ENCODE assay signal across 16 mouse cellular contexts in genomic region chr13:23898242-23898641, GRCm38 (mm10). TPM values are rescaled to one million over a fixed set of nuclear protein-coding genes. Genes with fewer than 3 reads are reported as not detected.
DNase-seq lines count a peak whose midpoint lies in the region; ATAC-seq lines count a peak whose summit lies in the region.
"Had no signal": no experiment of that assay in that cellular context is flagged by ENCODE, and none has a peak within 500 bp of the region (broad histone marks: within the 10 kb centered on the region; RNA-seq: fewer than 3 reads in every experiment).

No protein-coding gene starts in this region.

- DNase-seq in heart, adult 11 months, result peak; percentile 88
- no peak for DNase-seq in heart, postnatal 4 days
- peak; percentile 26 to 37 for DNase-seq in spleen, postnatal 36 days (ENCODE audit: low spot score in 2 of 2)
- DNase-seq in spleen, postnatal 14 days (ENCODE audit: low spot score in 2 of 2), result no peak
- DNase-seq in right cerebral cortex, postnatal 36 days (ENCODE audit: low spot score in 2 of 2), result no peak
- no peak for DNase-seq in frontal cortex, postnatal 14 days (ENCODE audit: low spot score in 2 of 2)
- no peak for DNase-seq in urinary bladder, postnatal 36 days (ENCODE audit: low spot score in 2 of 2)
- DNase-seq: adrenal gland, postnatal 25 days; cerebellum, postnatal 25 days; forebrain, postnatal 0 days; right cerebral cortex, postnatal 14 days had no signal

- ATAC-seq in megakaryocyte progenitor cell, adult 5-6 weeks (replicated peaks; ENCODE audit: poor library complexity), result peak; percentile 60
- ATAC-seq: forebrain, postnatal 0 days; liver, embryonic 12.5 days had no signal

RNA-seq across cellular contexts. Expression of gene Slc17a4, which starts 16.6 kb away (rescaled TPM):
- not detected for total RNA-seq in heart, postnatal 4 days (2021)
- not detected in 2 replicates for total RNA-seq in megakaryocyte progenitor cell, adult 5-6 weeks (2015)
- total RNA-seq in megakaryocyte progenitor cell, adult 5-6 weeks (2017), result 0.33 TPM in 1 of 2 replicates, not detected in the other
- total RNA-seq: ES-E14; forebrain, postnatal 0 days; layer of hippocampus, adult 8-10 months; left cerebral cortex, postnatal 14 days had no signal

RNA-seq across cellular contexts. Expression of gene Slc17a1, which starts 30.7 kb away (rescaled TPM):
- not detected for total RNA-seq in heart, postnatal 4 days (2021)
- not detected in 2 replicates for total RNA-seq in megakaryocyte progenitor cell, adult 5-6 weeks (2015)
- not detected in 2 replicates for total RNA-seq in megakaryocyte progenitor cell, adult 5-6 weeks (2017)
- total RNA-seq: adrenal gland, postnatal 25 days; ES-E14; forebrain, postnatal 0 days; layer of hippocampus, adult 8-10 months; left cerebral cortex, postnatal 14 days had no signal

RNA-seq across cellular contexts. Expression of gene Hist1h2ba, which starts 35.7 kb away (rescaled TPM):
- not detected for total RNA-seq in heart, postnatal 4 days (2021)
- not detected in 2 replicates for total RNA-seq in megakaryocyte progenitor cell, adult 5-6 weeks (2015)
- total RNA-seq in megakaryocyte progenitor cell, adult 5-6 weeks (2017), result not detected in 2 replicates
- total RNA-seq: adrenal gland, postnatal 25 days; forebrain, postnatal 0 days; layer of hippocampus, adult 8-10 months; left cerebral cortex, postnatal 14 days had no signal

RNA-seq across cellular contexts. Expression of gene Hist1h2aa, which starts 36.0 kb away (rescaled TPM):
- total RNA-seq in heart, postnatal 4 days (2021), result not detected
- not detected in 2 replicates for total RNA-seq in megakaryocyte progenitor cell, adult 5-6 weeks (2015)
- total RNA-seq in megakaryocyte progenitor cell, adult 5-6 weeks (2017), result not detected in 2 replicates
- total RNA-seq: adrenal gland, postnatal 25 days; forebrain, postnatal 0 days; layer of hippocampus, adult 8-10 months; left cerebral cortex, postnatal 14 days had no signal

RNA-seq across cellular contexts. Expression of gene Slc17a3, which starts 59.0 kb away (rescaled TPM):
- total RNA-seq in heart, postnatal 4 days (2021), result not detected
- 0.39 TPM in 1 of 2 replicates, not detected in the other for total RNA-seq in megakaryocyte progenitor cell, adult 5-6 weeks (2015)
- 0.10 TPM in 1 of 2 replicates, not detected in the other for total RNA-seq in megakaryocyte progenitor cell, adult 5-6 weeks (2017)
- total RNA-seq: ES-E14; layer of hippocampus, adult 8-10 months had no signal

Comparison
In these comparisons a context has a peak if more than half of its experiments do, and no peak if none do; other contexts are left out.
1. DNase-seq: peak in heart, adult 11 months (single experiment) and spleen, postnatal 36 days (2 of 2); none in heart, postnatal 4 days (single experiment), spleen, postnatal 14 days (0 of 2), right cerebral cortex, postnatal 36 days (0 of 2), frontal cortex, postnatal 14 days (0 of 2) and urinary bladder, postnatal 36 days (0 of 2).